Mouse (Mus musculus): ENCODE measurements around the gene Eef2.

DNA sequence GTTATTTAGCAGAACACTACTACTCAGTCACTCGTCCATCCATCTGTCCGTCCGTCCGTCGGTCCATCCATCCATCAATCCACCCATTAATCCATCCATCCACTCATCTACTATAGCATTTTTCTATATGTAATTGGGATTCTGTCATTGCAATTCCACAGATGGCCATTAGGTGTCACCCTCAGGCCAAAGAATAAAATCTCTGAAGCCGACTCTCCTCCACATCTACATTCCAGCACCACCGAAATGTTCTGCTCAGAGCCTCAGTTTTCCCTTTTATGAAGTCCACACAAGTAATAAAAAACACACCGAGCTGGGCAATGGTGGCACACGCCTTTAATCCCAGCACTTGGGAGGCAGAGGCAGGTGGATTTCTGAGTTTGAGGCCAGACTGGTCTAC lies 21.8 kb downstream of the Eef2 start:
- no peak for TF ChIP-seq GATA1 (IDR thresholded peaks at IDR 0.05; ENCODE audit: borderline replicate concordance, low read length)
- TF ChIP-seq FLI1 (IDR thresholded peaks at IDR 0.05; ENCODE audit: low read length), result no peak
